ENCODE assay signal across 8 mouse cellular contexts in the genomic region with DNA sequence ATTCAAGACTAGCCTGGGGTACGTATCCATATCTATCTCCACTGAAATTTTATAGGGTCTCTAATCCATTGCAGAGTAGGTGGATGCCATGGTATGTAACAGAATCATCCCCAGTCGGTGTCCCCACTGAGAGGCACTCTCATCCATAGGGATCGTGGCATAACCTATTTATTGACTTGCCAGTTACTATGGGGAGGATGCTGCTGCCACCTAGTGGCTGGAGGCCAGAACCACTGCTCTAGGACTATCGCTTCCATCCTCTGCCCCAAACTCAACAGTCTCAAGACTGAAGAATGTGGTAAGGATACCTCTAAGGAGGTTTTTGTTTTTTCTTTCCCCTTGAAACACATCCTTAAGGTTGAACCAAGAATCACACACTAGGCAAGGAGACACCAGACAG. TPM values are rescaled to one million over a fixed set of nuclear protein-coding genes. Genes with fewer than 3 reads are reported as not detected.
DNase-seq lines count a peak whose midpoint lies in the region; ATAC-seq and TF ChIP-seq lines count a peak whose summit lies in the region.
"Had no signal": no experiment of that assay in that cellular context is flagged by ENCODE, and none has a peak within 500 bp of the region (broad histone marks: within the 10 kb centered on the region; RNA-seq: fewer than 3 reads in every experiment).

No protein-coding gene starts in this region.

- WGBS in lung, postnatal 0 days: 48% methylated on average over 4 of the region's 4 CpGs

- peak; percentile 27; the same call in 1 of the 2 replicates for ATAC-seq in common myeloid progenitor, adult 5-6 weeks (replicated peaks; ENCODE audit: low read depth, poor library complexity, severe bottlenecking)
- peak; percentile 53 for ATAC-seq in lung, postnatal 0 days

- H3K4me3 ChIP-seq in ES-Bruce4 (ENCODE audit: low read depth, low read length): no peak overlapping the region
- no peak overlapping the region for H3K4me3 ChIP-seq in lung, postnatal 0 days (ENCODE audit: low read depth, low read length)
- H3K4me3 ChIP-seq: limb, embryonic 15.5 days had no signal

- H3K36me3 ChIP-seq in ES-Bruce4 (ENCODE audit: control insufficient read depth, insufficient read depth, low read length, poor library complexity, severe bottlenecking): no peaks in the 10 kb centered on the region
- no peaks in the 10 kb centered on the region for H3K36me3 ChIP-seq in lung, postnatal 0 days (ENCODE audit: insufficient read depth, low read length)
- H3K36me3 ChIP-seq: limb, embryonic 15.5 days had no signal

- TF ChIP-seq CTCF in ES-Bruce4 (IDR thresholded peaks at IDR 0.05; ENCODE audit: low read depth, low read length): peak; percentile 99
- peak; percentile 92 for TF ChIP-seq CTCF in lung, postnatal 0 days (IDR thresholded peaks at IDR 0.05)

- H3K9ac ChIP-seq in ES-Bruce4 (ENCODE audit: low read depth, poor library complexity, severe bottlenecking): no peak overlapping the region; the same call in 1 of the 2 replicates
- no peak overlapping the region for H3K9ac ChIP-seq in lung, postnatal 0 days (replicated peaks; ENCODE audit: low read depth)
- H3K9ac ChIP-seq: limb, embryonic 15.5 days had no signal

- no peak overlapping the region for H3K4me2 ChIP-seq in lung, postnatal 0 days (replicated peaks; ENCODE audit: low read depth, low read length)
- H3K4me2 ChIP-seq: limb, embryonic 15.5 days had no signal

- peak; percentile 30; the same call in 1 of the 2 replicates for TF ChIP-seq EP300 in ES-Bruce4 (IDR thresholded peaks at IDR 0.05; ENCODE audit: insufficient read depth, low read depth, low read length)
- no peak for TF ChIP-seq EP300 in lung, postnatal 0 days (IDR thresholded peaks at IDR 0.05)

- no peaks in the 10 kb centered on the region for H3K9me3 ChIP-seq in ES-Bruce4 (replicated peaks; ENCODE audit: control insufficient read depth, insufficient read depth, low read length, poor library complexity, severe bottlenecking)
- no peaks in the 10 kb centered on the region for H3K9me3 ChIP-seq in lung, postnatal 0 days (ENCODE audit: low read length)
- H3K9me3 ChIP-seq: limb, embryonic 15.5 days had no signal

- peak; percentile 92 for DNase-seq in ZHBTc4 (ENCODE audit: low read depth, low spot score)
- peak; percentile 67 for DNase-seq in heart, adult 8-10 months (ENCODE audit: low spot score)
- DNase-seq in kidney, postnatal 4 days: peak; percentile 75 to 76
- DNase-seq in lung, postnatal 0 days (ENCODE audit: low spot score): peak; percentile 81
- DNase-seq in spleen, adult 18-20 months: peak; percentile 40 to 77

- TF ChIP-seq POLR2A in ES-Bruce4 (IDR thresholded peaks at IDR 0.05; ENCODE audit: insufficient read depth, low read length): no peak

- H3K4me1 ChIP-seq in ES-Bruce4 (ENCODE audit: control insufficient read depth, insufficient read depth, low read length): peaks cover 3% of the 10 kb centered on the region
- H3K4me1 ChIP-seq in lung, postnatal 0 days (ENCODE audit: insufficient read depth, low read depth, low read length): no peaks in the 10 kb centered on the region
- H3K4me1 ChIP-seq: limb, embryonic 15.5 days had no signal

- peak overlapping the region; percentile 74 for H3K27ac ChIP-seq in ES-Bruce4 (ENCODE audit: insufficient read depth, low read length)
- H3K27ac ChIP-seq in lung, postnatal 0 days (ENCODE audit: low read length): no peak overlapping the region; the same call in 1 of the 2 replicates
- H3K27ac ChIP-seq: limb, embryonic 15.5 days had no signal

- H3K27me3 ChIP-seq in ES-Bruce4 (ENCODE audit: control insufficient read depth, insufficient read depth, low read length, poor library complexity, severe bottlenecking): no peaks in the 10 kb centered on the region
- no peaks in the 10 kb centered on the region for H3K27me3 ChIP-seq in lung, postnatal 0 days (replicated peaks; ENCODE audit: insufficient read depth, low read length)
- H3K27me3 ChIP-seq: limb, embryonic 15.5 days had no signal

RNA-seq across cellular contexts. Expression of gene Acsbg2, which starts 16.0 kb away (rescaled TPM):
- 0.46 and 0.68 TPM in 2 replicates for polyA plus RNA-seq in ES-Bruce4 (2011; ENCODE audit: insufficient read depth, insufficient read length, low read depth, missing spikeins)
- not detected in 2 replicates for total RNA-seq in common myeloid progenitor, adult 5-6 weeks (2017)
- not detected for total RNA-seq in heart, adult 8-10 months (2022)
- not detected in 2 replicates for polyA plus RNA-seq in lung, postnatal 0 days (2015; fragmentation: Nextera tagmentation; extraction: Ambion mirVana)
- polyA plus RNA-seq: limb, embryonic 15.5 days had no signal

RNA-seq across cellular contexts. Expression of gene 1700061G19Rik, which starts 17.1 kb away (rescaled TPM):
- 8.0 and 8.4 TPM in 2 replicates for polyA plus RNA-seq in ES-Bruce4 (2011; ENCODE audit: insufficient read depth, insufficient read length, low read depth, missing spikeins)
- 0.05 TPM in 1 of 2 replicates, not detected in the other for total RNA-seq in common myeloid progenitor, adult 5-6 weeks (2017)
- total RNA-seq in heart, adult 8-10 months (2022): not detected
- polyA plus RNA-seq in lung, postnatal 0 days (2015; fragmentation: Nextera tagmentation; extraction: Ambion mirVana): 0.15 and 0.23 TPM in 2 replicates

RNA-seq across cellular contexts. Expression of gene Rfx2, which starts 27.4 kb away (rescaled TPM):
- polyA plus RNA-seq in ES-Bruce4 (2011; ENCODE audit: insufficient read depth, insufficient read length, low read depth, missing spikeins): 27.5 and 30.5 TPM in 2 replicates
- 7.6 and 7.7 TPM in 2 replicates for total RNA-seq in common myeloid progenitor, adult 5-6 weeks (2017)
- 1 to 10 TPM; 1.6 to 3.5 (median 2.7) TPM for total RNA-seq in heart, adult 8-10 months (2022)
- 5.9 and 6.6 TPM in 2 replicates for polyA plus RNA-seq in lung, postnatal 0 days (2015; fragmentation: Nextera tagmentation; extraction: Ambion mirVana)
